Mouse (Mus musculus) CH12.LX (cell line): ENCODE data around the gene Kank3.

Experiments used
- CTCF ChIP-seq, 2 experiments: IDR thresholded peaks in 1 of 2; conservative IDR thresholded peaks in 1 of 2; 2 replicates each; pipeline ENCODE4 v1.5.1; 2011 to 2012; ENCODE audit warnings: low read depth in 2 of 2, low read length in 2 of 2, improper control_type of control experiment in 1 of 2, inconsistent platforms in 1 of 2, mild to moderate bottlenecking in 1 of 2, moderate library complexity in 1 of 2
- POLR2A ChIP-seq: IDR thresholded peaks from 2 replicates; pipeline ENCODE4 v1.6.1; 2011; ENCODE audit warnings: low read depth, mild to moderate bottlenecking, improper control_type of control experiment, low read length

GRCm38 (mm10) chr17:33817969-33818643, 7.8 kb downstream of the Kank3 start:
- TF ChIP-seq POLR2A (no peak; the same call in 1 of the 2 replicates), CTCF (conservative IDR thresholded peaks at IDR 0.05 in 1 of 2, IDR thresholded peaks at IDR 0.05 in 1 of 2; ENCODE audit: low read depth in 2 of 2, low read length in 2 of 2) (no peak)
